Mouse (Mus musculus): ENCODE measurements around the gene Prpsap1. TPM values are rescaled to one million over a fixed set of nuclear protein-coding genes. Genes with fewer than 3 reads are reported as not detected.

Gene Prpsap1
- polyA plus RNA-seq, 1 experiment from 2014 or later, result 89.5 TPM

DNA sequence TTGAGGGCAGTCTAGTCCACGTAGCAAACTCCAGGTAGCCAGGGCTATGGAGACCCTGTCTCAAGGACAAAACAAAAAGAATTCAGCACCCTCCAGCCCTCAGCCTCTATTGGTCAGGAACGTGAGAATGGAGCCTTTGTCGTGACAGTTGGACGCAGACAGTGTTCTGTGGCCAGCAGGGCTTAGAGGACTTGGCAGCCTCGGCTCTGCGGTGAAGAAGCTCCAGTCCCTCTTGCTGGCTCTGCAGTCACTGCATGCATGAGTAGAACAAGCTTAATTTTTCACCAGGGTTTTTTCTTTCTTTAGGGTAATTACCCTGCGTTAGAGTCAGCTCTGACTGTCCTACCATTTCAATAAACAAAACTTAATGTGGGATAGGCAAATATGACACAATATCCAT is 12.2 kb downstream of the Prpsap1 start:
- H3K36me3 ChIP-seq (ENCODE audit: insufficient read depth, low read length), result peaks cover 39% of the 10 kb centered on the region; the same call in 1 of the 2 replicates
- no peak for ATAC-seq

GRCm38 (mm10) chr11:116480975-116481374 is 13.0 kb downstream of the Prpsap1 start:
- WGBS, result 91% methylated on average over 8 of the region's 8 CpGs
- no peaks in the 10 kb centered on the region for H3K4me1 ChIP-seq (ENCODE audit: insufficient read depth, low read depth, low read length)
- H3K4me2 ChIP-seq (replicated peaks; ENCODE audit: low read depth, low read length), result no peak overlapping the region
- no peak overlapping the region for H3K27ac ChIP-seq (ENCODE audit: low read length)
- no peaks in the 10 kb centered on the region for H3K27me3 ChIP-seq (replicated peaks; ENCODE audit: insufficient read depth, low read length)
- H3K36me3 ChIP-seq (ENCODE audit: insufficient read depth, low read length), result peaks cover 47% of the 10 kb centered on the region; the same call in 1 of the 2 replicates
- no peak for ATAC-seq
- H3K9me3 ChIP-seq (ENCODE audit: low read length), result no peaks in the 10 kb centered on the region
- no peak for DNase-seq (ENCODE audit: low spot score)
- H3K4me3 ChIP-seq (ENCODE audit: low read depth, low read length), result no peak overlapping the region
- H3K9ac ChIP-seq (replicated peaks; ENCODE audit: low read depth), result no peak overlapping the region
- TF ChIP-seq CTCF (IDR thresholded peaks at IDR 0.05), result no peak
- no peak for TF ChIP-seq EP300 (IDR thresholded peaks at IDR 0.05)

More for the DNA sequence above, 12.2 kb downstream of the Prpsap1 start:
- Histone ChIP-seq H3K4me2 (replicated peaks; ENCODE audit: low read depth, low read length) (no peak overlapping the region), H3K27me3 (replicated peaks; ENCODE audit: insufficient read depth, low read length) (no peaks in the 10 kb centered on the region), H3K9ac (replicated peaks; ENCODE audit: low read depth) (no peak overlapping the region), H3K27ac (ENCODE audit: low read length) (no peak overlapping the region), H3K9me3 (ENCODE audit: low read length) (no peaks in the 10 kb centered on the region), H3K4me3 (ENCODE audit: low read depth, low read length) (no peak overlapping the region), H3K4me1 (ENCODE audit: insufficient read depth, low read depth, low read length) (no peaks in the 10 kb centered on the region)
- 86% methylated on average over 7 of the region's 7 CpGs for WGBS
- no peak for DNase-seq (ENCODE audit: low spot score)
- no peak for TF ChIP-seq EP300 (IDR thresholded peaks at IDR 0.05)
- TF ChIP-seq CTCF (IDR thresholded peaks at IDR 0.05), result no peak

- Histone ChIP-seq H3K4me3 (ENCODE audit: low read depth, low read length) (no peak overlapping the region), H3K9me3 (ENCODE audit: low read length) (no peaks in the 10 kb centered on the region), H3K27ac (ENCODE audit: low read length) (no peak overlapping the region), H3K27me3 (replicated peaks; ENCODE audit: insufficient read depth, low read length) (no peaks in the 10 kb centered on the region), H3K4me1 (ENCODE audit: insufficient read depth, low read depth, low read length) (no peaks in the 10 kb centered on the region), H3K36me3 (ENCODE audit: insufficient read depth, low read length) (peaks cover 42% of the 10 kb centered on the region; the same call in 1 of the 2 replicates), H3K9ac (replicated peaks; ENCODE audit: low read depth) (no peak overlapping the region), H3K4me2 (replicated peaks; ENCODE audit: low read depth, low read length) (no peak overlapping the region)
- WGBS, result 36% methylated on average over 8 of the region's 8 CpGs
- DNase-seq (ENCODE audit: low spot score), result no peak
- ATAC-seq, result no peak
- TF ChIP-seq CTCF (IDR thresholded peaks at IDR 0.05), result no peak
- no peak for TF ChIP-seq EP300 (IDR thresholded peaks at IDR 0.05)
These were observed 14.2 kb downstream of the Prpsap1 start for GRCm38 (mm10) chr11:116479832-116480231.

DNA sequence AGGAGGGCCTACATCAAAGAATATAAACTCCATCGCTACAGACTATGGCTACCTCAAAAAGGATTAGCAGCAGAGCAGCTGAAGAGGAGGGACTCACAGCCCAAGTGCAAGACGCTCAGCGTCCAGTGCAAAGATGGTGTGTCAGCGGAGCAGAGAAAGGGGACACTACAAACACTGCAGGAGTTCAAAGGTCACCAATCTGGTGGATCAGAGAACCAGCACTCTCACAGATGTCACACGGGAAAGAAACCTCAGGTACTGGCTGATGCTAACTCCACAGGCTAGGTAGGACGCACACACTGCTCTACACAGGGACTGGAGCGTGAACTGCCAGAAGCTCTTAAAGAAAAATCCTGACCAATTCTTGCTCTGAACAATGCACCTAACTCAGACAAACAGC is 15.0 kb downstream of the Prpsap1 start:
- H3K27ac ChIP-seq (ENCODE audit: low read length), result no peak overlapping the region
- H3K4me3 ChIP-seq (ENCODE audit: low read depth, low read length), result no peak overlapping the region
- H3K4me2 ChIP-seq (replicated peaks; ENCODE audit: low read depth, low read length), result no peak overlapping the region
- WGBS, result 89% methylated on average over 7 of the region's 7 CpGs
- no peak for ATAC-seq
- no peak overlapping the region for H3K9ac ChIP-seq (replicated peaks; ENCODE audit: low read depth)
- no peak for DNase-seq (ENCODE audit: low spot score)
- no peaks in the 10 kb centered on the region for H3K9me3 ChIP-seq (ENCODE audit: low read length)
- H3K36me3 ChIP-seq (ENCODE audit: insufficient read depth, low read length), result peaks cover 47% of the 10 kb centered on the region; the same call in 1 of the 2 replicates
- no peak for TF ChIP-seq CTCF (IDR thresholded peaks at IDR 0.05)
- TF ChIP-seq EP300 (IDR thresholded peaks at IDR 0.05), result no peak
- H3K27me3 ChIP-seq (replicated peaks; ENCODE audit: insufficient read depth, low read length), result no peaks in the 10 kb centered on the region
- no peaks in the 10 kb centered on the region for H3K4me1 ChIP-seq (ENCODE audit: insufficient read depth, low read depth, low read length)

DNA sequence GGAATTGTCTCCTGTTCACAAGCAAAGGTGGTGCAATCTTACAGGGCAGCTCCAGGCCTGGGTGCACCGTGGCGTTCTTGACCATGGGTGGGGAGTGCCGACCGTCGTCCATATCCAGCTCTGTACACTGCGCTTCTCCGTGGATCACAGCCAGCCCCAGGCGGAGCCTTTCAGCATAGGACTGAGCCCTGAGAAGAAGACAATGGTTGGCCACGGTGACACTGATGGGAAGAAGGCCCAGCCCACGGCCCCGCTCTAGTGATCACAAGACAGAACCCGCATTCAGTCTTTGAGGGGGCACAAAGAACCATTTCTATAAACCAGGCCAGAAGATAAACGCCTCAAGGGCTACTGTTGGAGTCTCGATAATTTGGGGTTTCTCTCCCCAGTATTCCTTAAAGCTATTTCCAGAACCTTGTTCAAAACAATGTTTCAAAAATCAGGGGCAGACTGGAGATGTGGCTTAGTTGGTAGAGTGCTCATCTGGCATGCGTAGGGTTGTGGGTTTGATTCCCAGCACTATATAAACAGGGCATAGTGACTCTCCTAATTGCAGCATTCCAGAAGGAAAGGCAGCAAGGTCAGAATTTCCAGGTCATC is 16.7 kb downstream of the Prpsap1 start:
- Histone ChIP-seq H3K27me3 (replicated peaks; ENCODE audit: insufficient read depth, low read length) (no peaks in the 10 kb centered on the region), H3K36me3 (ENCODE audit: insufficient read depth, low read length) (peaks cover 53% of the 10 kb centered on the region; the same call in 1 of the 2 replicates), H3K9me3 (ENCODE audit: low read length) (no peaks in the 10 kb centered on the region), H3K4me2 (replicated peaks; ENCODE audit: low read depth, low read length) (no peak overlapping the region), H3K9ac (replicated peaks; ENCODE audit: low read depth) (no peak overlapping the region), H3K4me3 (ENCODE audit: low read depth, low read length) (no peak overlapping the region), H3K4me1 (ENCODE audit: insufficient read depth, low read depth, low read length) (no peaks in the 10 kb centered on the region), H3K27ac (ENCODE audit: low read length) (no peak overlapping the region)
- DNase-seq (ENCODE audit: low spot score) (no peak), ATAC-seq (no peak)
- no peak for TF ChIP-seq EP300 (IDR thresholded peaks at IDR 0.05)
- no peak for TF ChIP-seq CTCF (IDR thresholded peaks at IDR 0.05)
- 96% methylated on average over 15 of the region's 15 CpGs for WGBS

- no peak for TF ChIP-seq CTCF (IDR thresholded peaks at IDR 0.05)
- no peak for TF ChIP-seq EP300 (IDR thresholded peaks at IDR 0.05)
- Histone ChIP-seq H3K4me3 (ENCODE audit: low read depth, low read length) (no peak overlapping the region), H3K9me3 (ENCODE audit: low read length) (no peaks in the 10 kb centered on the region), H3K4me2 (replicated peaks; ENCODE audit: low read depth, low read length) (no peak overlapping the region), H3K4me1 (ENCODE audit: insufficient read depth, low read depth, low read length) (no peaks in the 10 kb centered on the region), H3K27me3 (replicated peaks; ENCODE audit: insufficient read depth, low read length) (no peaks in the 10 kb centered on the region), H3K36me3 (ENCODE audit: insufficient read depth, low read length) (peaks cover 57% of the 10 kb centered on the region; the same call in 1 of the 2 replicates), H3K27ac (ENCODE audit: low read length) (no peak overlapping the region), H3K9ac (replicated peaks; ENCODE audit: low read depth) (no peak overlapping the region)
- WGBS, result 90% methylated on average over 6 of the region's 6 CpGs
- DNase-seq (ENCODE audit: low spot score) (no peak), ATAC-seq (no peak)
These were observed 17.3 kb downstream of the Prpsap1 start for GRCm38 (mm10) chr11:116476696-116477095.

Data from lung, postnatal 0 days (tissue).